Mouse (Mus musculus) forebrain, embryonic 13.5 days (tissue): ENCODE measurements around the gene Cdhr4. TPM values are rescaled to one million over a fixed set of nuclear protein-coding genes. Genes with fewer than 3 reads are reported as not detected.

Experiments
- ATAC-seq: fragments of 200-750 bp; cut with Nextera tagmentation; 2 replicates; pipeline ENCODE4 v1.8.0; 2017
- H3K27ac ChIP-seq: fragments of 300-500 bp; sonication (generic); 2 replicates; pipeline ENCODE4 v1.5.1; 2015; ENCODE audit warnings: inconsistent platforms, mild to moderate bottlenecking, moderate library complexity
- H3K27me3 ChIP-seq: fragments of 300-500 bp; sonication (generic); 2 replicates; pipeline ENCODE4 v1.6.1; 2015; ENCODE audit warnings: mild to moderate bottlenecking, inconsistent platforms
- H3K36me3 ChIP-seq: fragments of 300-500 bp; sonication (generic); 2 replicates; pipeline ENCODE4 v1.6.1; 2015; ENCODE audit warnings: mild to moderate bottlenecking, inconsistent platforms; ENCODE audit not compliant: poor library complexity, severe bottlenecking
- H3K4me1 ChIP-seq: fragments of 300-500 bp; sonication (generic); 2 replicates; pipeline ENCODE4 v1.6.1; 2015; ENCODE audit warnings: inconsistent platforms
- H3K4me2 ChIP-seq: fragments of 300-500 bp; sonication (generic); 2 replicates; pipeline ENCODE4 v1.6.1; 2015; ENCODE audit warnings: inconsistent platforms, mild to moderate bottlenecking, moderate library complexity
- H3K4me3 ChIP-seq: fragments of 300-500 bp; sonication (generic); 2 replicates; pipeline ENCODE4 v1.5.1; 2015; ENCODE audit warnings: mild to moderate bottlenecking, inconsistent platforms
- H3K9ac ChIP-seq: fragments of 300-500 bp; sonication (generic); 2 replicates; pipeline ENCODE4 v1.6.1; 2015; ENCODE audit warnings: mild to moderate bottlenecking, inconsistent platforms
- H3K9me3 ChIP-seq: fragments of 300-500 bp; sonication (generic); replicated peaks from 2 replicates; pipeline ENCODE4 v1.6.1; 2016; ENCODE audit warnings: inconsistent platforms
- WGBS: fragments of 180-500 bp; shearing (Covaris S2); methylation state at CpG from one replicate; pipeline ENCODE4 v1.1.7; 2015; 5-methylcytosine and 5-hydroxymethylcytosine counted together
- polyA plus RNA-seq: library from polyadenylated mRNA; unstranded; fragments of >200 nt; fragmentation: Nextera tagmentation; extraction: Ambion mirVana; gene quantifications from 2 replicates; pipeline ENCODE4 v1.2.1, GENCODE M21; 2015

Cdhr4 gene
- polyA plus RNA-seq, 1 experiment from 2014 or later = 1.3 TPM

GRCm38 (mm10) chr9:107981684-107982605 lies 10.4 kb upstream of the Cdhr4 start:
- H3K9ac ChIP-seq = no peak overlapping the region; the same call in 1 of the 2 replicates
- no peak overlapping the region for H3K4me3 ChIP-seq
- H3K27me3 ChIP-seq = peaks cover 16% of the 10 kb centered on the region
- no peak for ATAC-seq
- WGBS = 60% methylated on average over 7 of the region's 7 CpGs
- H3K9me3 ChIP-seq = no peaks in the 10 kb centered on the region
- H3K4me2 ChIP-seq = peak overlapping the region; percentile 8; the same call in 1 of the 2 replicates
- H3K27ac ChIP-seq = peak overlapping the region; percentile 40; the same call in 1 of the 2 replicates
- no peaks in the 10 kb centered on the region for H3K36me3 ChIP-seq
- H3K4me1 ChIP-seq = peaks cover 42% of the 10 kb centered on the region

DNA sequence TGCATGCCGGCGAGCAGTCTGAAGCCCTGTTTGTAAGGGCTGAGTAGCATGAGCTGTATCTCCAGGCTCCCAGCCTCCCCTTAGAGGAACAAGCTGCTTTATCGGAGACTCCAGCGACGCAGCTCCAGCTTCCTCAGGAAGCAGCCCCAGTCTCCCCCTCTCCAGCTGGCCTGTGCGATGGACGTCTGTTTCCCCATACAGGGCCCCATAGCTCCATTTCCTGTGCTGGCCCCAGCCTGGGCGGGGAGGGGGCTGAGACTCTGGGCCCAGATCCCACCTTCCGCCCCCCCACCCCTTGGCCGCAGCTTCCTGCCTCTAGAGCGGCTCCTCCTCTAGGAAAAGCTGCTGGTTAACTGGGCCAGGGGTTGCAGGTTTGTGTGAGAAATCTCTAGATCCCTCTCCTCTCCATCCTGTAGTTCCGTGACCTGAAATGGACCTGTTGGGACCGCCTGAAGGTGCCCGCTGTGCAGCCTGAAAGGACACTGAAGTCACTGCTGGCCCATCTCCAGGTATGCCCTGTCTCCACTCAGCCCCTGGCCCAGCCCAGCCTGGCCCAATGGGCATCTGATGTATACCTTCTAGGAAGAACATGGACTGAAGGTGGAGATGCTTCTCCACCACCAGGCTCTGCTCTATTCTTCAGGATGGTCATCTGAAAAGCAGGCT lies 9.5 kb upstream of the Cdhr4 start, which contains the start of gene Gm20661:
Gene Gm20661 (plus strand): TSS at position 378 of the 666 bp plus-strand sequence.
- H3K4me2 ChIP-seq = peak within 1 kb of the TSS; percentile 23
- H3K9me3 ChIP-seq = no peaks in the 10 kb centered on the region
- peak within 1 kb of the TSS; percentile 40; the same call in 1 of the 2 replicates for H3K27ac ChIP-seq
- H3K4me1 ChIP-seq = peaks cover 42% of the 10 kb centered on the region
- no peak for ATAC-seq
- peaks cover 21% of the 10 kb centered on the region for H3K27me3 ChIP-seq
- peak within 1 kb of the TSS; percentile 41; the same call in 1 of the 2 replicates for H3K9ac ChIP-seq
- 56% methylated on average over 14 of the region's 14 CpGs for WGBS
- H3K36me3 ChIP-seq = no peaks in the 10 kb centered on the region
- H3K4me3 ChIP-seq = no peak within 1 kb of the TSS

- H3K9ac ChIP-seq = no peak overlapping the region
- H3K4me1 ChIP-seq = peaks cover 42% of the 10 kb centered on the region
- no peaks in the 10 kb centered on the region for H3K9me3 ChIP-seq
- H3K4me2 ChIP-seq = no peak overlapping the region
- 43% methylated on average over 4 of the region's 4 CpGs for WGBS
- H3K27ac ChIP-seq = no peak overlapping the region; the same call in 1 of the 2 replicates
- H3K36me3 ChIP-seq = no peaks in the 10 kb centered on the region
- no peak for ATAC-seq
- no peak overlapping the region for H3K4me3 ChIP-seq
- peaks cover 21% of the 10 kb centered on the region for H3K27me3 ChIP-seq
These were observed 8.8 kb upstream of the Cdhr4 start for GRCm38 (mm10) chr9:107983421-107983890.

- no peaks in the 10 kb centered on the region for H3K9me3 ChIP-seq
- H3K4me2 ChIP-seq = peak overlapping the region; percentile 89
- no peak overlapping the region for H3K27ac ChIP-seq
- WGBS = 83% methylated on average over 19 of the region's 19 CpGs
- H3K27me3 ChIP-seq = peaks cover 21% of the 10 kb centered on the region
- H3K4me3 ChIP-seq = peak overlapping the region; percentile 60
- no peaks in the 10 kb centered on the region for H3K36me3 ChIP-seq
- peaks cover 42% of the 10 kb centered on the region for H3K4me1 ChIP-seq
- no peak for ATAC-seq
- H3K9ac ChIP-seq = 0 out of 2 replicates have a peak overlapping the region, but pooled peaks have one; percentile 58
These were observed 8.1 kb upstream of the Cdhr4 start for GRCm38 (mm10) chr9:107984052-107984753.

- H3K27ac ChIP-seq = 0 out of 2 replicates have a peak overlapping the region, but pooled peaks have one; percentile 25
- H3K27me3 ChIP-seq = peaks cover 21% of the 10 kb centered on the region
- no peak for ATAC-seq
- H3K4me3 ChIP-seq = peak overlapping the region; percentile 60
- H3K4me1 ChIP-seq = peaks cover 42% of the 10 kb centered on the region
- H3K4me2 ChIP-seq = peak overlapping the region; percentile 89
- no peaks in the 10 kb centered on the region for H3K9me3 ChIP-seq
- WGBS = 80% methylated on average over 9 of the region's 9 CpGs
- H3K36me3 ChIP-seq = no peaks in the 10 kb centered on the region
- peak overlapping the region; percentile 58; the same call in 1 of the 2 replicates for H3K9ac ChIP-seq
These were observed 7.6 kb upstream of the Cdhr4 start for GRCm38 (mm10) chr9:107984754-107985055.

- peak within 1 kb of the TSS; percentile 60 for H3K4me3 ChIP-seq
- peak within 1 kb of the TSS; percentile 25; the same call in 1 of the 2 replicates for H3K27ac ChIP-seq
- peaks cover 42% of the 10 kb centered on the region for H3K4me1 ChIP-seq
- under 1% methylated on average over 57 of the region's 58 CpGs for WGBS
- ATAC-seq = peak; percentile 86
- no peaks in the 10 kb centered on the region for H3K9me3 ChIP-seq
- no peaks in the 10 kb centered on the region for H3K36me3 ChIP-seq
- H3K4me2 ChIP-seq = peak within 1 kb of the TSS; percentile 89
- H3K9ac ChIP-seq = peak within 1 kb of the TSS; percentile 58
- H3K27me3 ChIP-seq = peaks cover 21% of the 10 kb centered on the region
These were observed 6.9 kb upstream of the Cdhr4 start, which contains the start of gene Inka1 for GRCm38 (mm10) chr9:107985131-107986119. TSS of gene Inka1 (minus strand) at chr9:107985879.

GRCm38 (mm10) chr9:107986376-107986775 lies 5.9 kb upstream of the Cdhr4 start:
- Histone ChIP-seq H3K9ac (no peak overlapping the region), H3K4me1 (peaks cover 41% of the 10 kb centered on the region), H3K4me3 (peak overlapping the region; percentile 60), H3K4me2 (peak overlapping the region; percentile 89), H3K36me3 (no peaks in the 10 kb centered on the region), H3K9me3 (no peaks in the 10 kb centered on the region), H3K27me3 (peaks cover 21% of the 10 kb centered on the region), H3K27ac (no peak overlapping the region)
- WGBS = 9% methylated on average over 18 of the region's 18 CpGs
- peak; percentile 72 for ATAC-seq

- ATAC-seq = no peak
- H3K4me3 ChIP-seq = no peak overlapping the region
- H3K27ac ChIP-seq = no peak overlapping the region
- 87% methylated on average over 3 of the region's 3 CpGs for WGBS
- peaks cover 21% of the 10 kb centered on the region for H3K27me3 ChIP-seq
- H3K9me3 ChIP-seq = no peaks in the 10 kb centered on the region
- H3K4me2 ChIP-seq = no peak overlapping the region
- H3K4me1 ChIP-seq = peaks cover 26% of the 10 kb centered on the region
- no peaks in the 10 kb centered on the region for H3K36me3 ChIP-seq
- H3K9ac ChIP-seq = no peak overlapping the region
These were observed 4.3 kb upstream of the Cdhr4 start for GRCm38 (mm10) chr9:107987950-107988349.

GRCm38 (mm10) chr9:107993013-107993412 lies 716 bp downstream of the Cdhr4 start:
- Histone ChIP-seq H3K36me3 (no peaks in the 10 kb centered on the region), H3K4me1 (no peaks in the 10 kb centered on the region), H3K9ac (no peak overlapping the region), H3K27me3 (no peaks in the 10 kb centered on the region), H3K4me2 (no peak overlapping the region), H3K9me3 (no peaks in the 10 kb centered on the region), H3K4me3 (no peak overlapping the region), H3K27ac (no peak overlapping the region)
- 80% methylated on average over 11 of the region's 11 CpGs for WGBS
- ATAC-seq = no peak

GRCm38 (mm10) chr9:107994464-107994863 lies 2.2 kb downstream of the Cdhr4 start:
- H3K4me3 ChIP-seq = no peak overlapping the region
- H3K36me3 ChIP-seq = no peaks in the 10 kb centered on the region
- no peak for ATAC-seq
- no peaks in the 10 kb centered on the region for H3K4me1 ChIP-seq
- peaks cover 4% of the 10 kb centered on the region; the same call in 1 of the 2 replicates for H3K27me3 ChIP-seq
- 69% methylated on average over 2 of the region's 2 CpGs for WGBS
- no peak overlapping the region for H3K27ac ChIP-seq
- H3K4me2 ChIP-seq = no peak overlapping the region
- H3K9me3 ChIP-seq = no peaks in the 10 kb centered on the region
- H3K9ac ChIP-seq = no peak overlapping the region
